Comparison of ENCODE assay signal across 8 mouse cellular contexts in genomic region chr9:72169728-72170188, GRCm38 (mm10). TPM values are rescaled to one million over a fixed set of nuclear protein-coding genes. Genes with fewer than 3 reads are reported as not detected.
DNase-seq lines count a peak whose midpoint lies in the region; ATAC-seq and TF ChIP-seq lines count a peak whose summit lies in the region.

No protein-coding gene starts in this region.

- 4% methylated on average over 12 of the region's 12 CpGs for WGBS in embryonic facial prominence, embryonic 13.5 days
- WGBS in heart, embryonic 15.5 days: 3% methylated on average over 12 of the region's 12 CpGs
- 3% methylated on average over 12 of the region's 12 CpGs for WGBS in kidney, postnatal 0 days

- peak; percentile 53 for DNase-seq in cerebellum, adult 9-10 months
- no peak for DNase-seq in cerebellum, adult 9-11 months
- DNase-seq in kidney, postnatal 0 days (ENCODE audit: low spot score): peak; percentile 86
- DNase-seq in lung, postnatal 36 days: peak; percentile 83
- DNase-seq in ovary, postnatal 36 days (ENCODE audit: low spot score): peak; percentile 49
- no peak for DNase-seq in left cerebral cortex, adult 18-20 months (ENCODE audit: low spot score in 2 of 2)

- no peak for TF ChIP-seq CTCF in kidney, postnatal 0 days (IDR thresholded peaks at IDR 0.05; ENCODE audit: low read depth)

- H3K4me1 ChIP-seq in embryonic facial prominence, embryonic 13.5 days: peaks cover 13% of the 10 kb centered on the region
- H3K4me1 ChIP-seq in heart, embryonic 15.5 days (replicated peaks): peaks cover 17% of the 10 kb centered on the region
- H3K4me1 ChIP-seq in kidney, postnatal 0 days (replicated peaks; ENCODE audit: insufficient read depth, low read length): peaks cover 10% of the 10 kb centered on the region; the same call in 1 of the 2 replicates

- no peaks in the 10 kb centered on the region for H3K36me3 ChIP-seq in embryonic facial prominence, embryonic 13.5 days
- H3K36me3 ChIP-seq in heart, embryonic 15.5 days: no peaks in the 10 kb centered on the region
- H3K36me3 ChIP-seq in kidney, postnatal 0 days (ENCODE audit: insufficient read depth, low read length): no peaks in the 10 kb centered on the region

- ATAC-seq in embryonic facial prominence, embryonic 13.5 days (ENCODE audit: insufficient number of reproducible peaks, insufficient read depth, low FRiP score, low TSS enrichment, low read depth): no peak
- ATAC-seq in heart, embryonic 15.5 days (replicated peaks; ENCODE audit: insufficient number of reproducible peaks, insufficient read depth, low FRiP score, low read depth): peak; percentile 58; the same call in 1 of the 2 replicates
- peak; percentile 77 for ATAC-seq in kidney, postnatal 0 days (replicated peaks; ENCODE audit: low FRiP score, low read depth)

- peak overlapping the region; percentile 40 for H3K4me3 ChIP-seq in embryonic facial prominence, embryonic 13.5 days
- peak overlapping the region; percentile 53 for H3K4me3 ChIP-seq in heart, embryonic 15.5 days
- H3K4me3 ChIP-seq in kidney, postnatal 0 days (replicated peaks; ENCODE audit: low read depth, low read length): peak overlapping the region; percentile 29

- H3K9ac ChIP-seq in embryonic facial prominence, embryonic 13.5 days: peak overlapping the region; percentile 64; the same call in 1 of the 2 replicates
- H3K9ac ChIP-seq in heart, embryonic 15.5 days: peak overlapping the region; percentile 49
- peak overlapping the region; percentile 39; the same call in 1 of the 2 replicates for H3K9ac ChIP-seq in kidney, postnatal 0 days (ENCODE audit: low read depth, low read length)

- no peak overlapping the region for H3K27ac ChIP-seq in embryonic facial prominence, embryonic 13.5 days
- H3K27ac ChIP-seq in heart, embryonic 15.5 days: peak overlapping the region; percentile 23
- H3K27ac ChIP-seq in kidney, postnatal 0 days: peak overlapping the region; percentile 10; the same call in 1 of the 2 replicates

- peak overlapping the region; percentile 67 for H3K4me2 ChIP-seq in embryonic facial prominence, embryonic 13.5 days
- H3K4me2 ChIP-seq in heart, embryonic 15.5 days: peak overlapping the region; percentile 74
- peak overlapping the region; percentile 64 for H3K4me2 ChIP-seq in kidney, postnatal 0 days (ENCODE audit: low read length)

- H3K9me3 ChIP-seq in embryonic facial prominence, embryonic 13.5 days: no peaks in the 10 kb centered on the region
- no peaks in the 10 kb centered on the region for H3K9me3 ChIP-seq in heart, embryonic 15.5 days (replicated peaks)
- H3K9me3 ChIP-seq in kidney, postnatal 0 days (replicated peaks; ENCODE audit: low read length): no peaks in the 10 kb centered on the region

- no peaks in the 10 kb centered on the region for H3K27me3 ChIP-seq in embryonic facial prominence, embryonic 13.5 days
- no peaks in the 10 kb centered on the region for H3K27me3 ChIP-seq in heart, embryonic 15.5 days
- no peaks in the 10 kb centered on the region for H3K27me3 ChIP-seq in kidney, postnatal 0 days (ENCODE audit: insufficient read depth, low read length)

RNA-seq across cellular contexts. Expression of gene Tcf12, which starts 58.1 kb away (rescaled TPM):
- 129 and 143 TPM in 2 replicates for polyA plus RNA-seq in embryonic facial prominence, embryonic 13.5 days (2015; fragmentation: Nextera tagmentation; extraction: Ambion mirVana)
- 29.4 and 34.2 TPM in 2 replicates for polyA plus RNA-seq in heart, embryonic 15.5 days (2015; fragmentation: Nextera tagmentation; extraction: Ambion mirVana)
- polyA plus RNA-seq in kidney, postnatal 0 days (2015; fragmentation: Nextera tagmentation; extraction: Ambion mirVana): 44.9 and 47.4 TPM in 2 replicates
- 10 to 100 TPM; 36.8 to 43.7 TPM for total RNA-seq in left cerebral cortex, adult 18-20 months (2021)

Comparison
In these comparisons a context has a peak if more than half of its experiments do, and no peak if none do; other contexts are left out.
1. DNase-seq: peak in cerebellum, adult 9-10 months (single experiment), kidney, postnatal 0 days (single experiment), lung, postnatal 36 days (single experiment) and ovary, postnatal 36 days (single experiment); none in cerebellum, adult 9-11 months (single experiment) and left cerebral cortex, adult 18-20 months (0 of 2).
2. Peak in every context shown above with its lines, with median percentiles within 50 percentile points of each other: H3K4me2 ChIP-seq, H3K4me3 ChIP-seq and H3K9ac ChIP-seq.